Mouse (Mus musculus): ENCODE data around the gene Slc22a29.
"Not testable (repeated sequence)": the region's sequence is repeated elsewhere in the genome, so short reads cannot be mapped to it uniquely, and the experiment has no call there.

Slc22a29 gene

GRCm38 (mm10) chr19:8218800-8219199 lies at the start of gene Slc22a29:
Gene Slc22a29 (minus strand): TSS chr19:8218900.
- no peak for DNase-seq (ENCODE audit: low spot score in 2 of 2)

- no peak for DNase-seq (ENCODE audit: low spot score in 2 of 2)
Measured at GRCm38 (mm10) chr19:8265324-8265723, 46.6 kb upstream of the Slc22a29 start.

GRCm38 (mm10) chr19:8252705-8253037 lies 34.0 kb upstream of the Slc22a29 start:
- no peak for DNase-seq (ENCODE audit: low spot score in 2 of 2)

GRCm38 (mm10) chr19:8251896-8252704 lies 33.4 kb upstream of the Slc22a29 start:
- DNase-seq (ENCODE audit: low spot score in 2 of 2) = peak; percentile 3 to 12

GRCm38 (mm10) chr19:8228916-8229315 lies 10.2 kb upstream of the Slc22a29 start:
- no peak for DNase-seq (ENCODE audit: low spot score in 2 of 2)

GRCm38 (mm10) chr19:8148787-8149523 lies 69.7 kb downstream of the Slc22a29 start:
- DNase-seq (ENCODE audit: low spot score in 2 of 2) = no peak

GRCm38 (mm10) chr19:8142716-8143115 lies 76.0 kb downstream of the Slc22a29 start:
- not testable (repeated sequence) for DNase-seq (ENCODE audit: low spot score in 2 of 2)

- DNase-seq (ENCODE audit: low spot score in 2 of 2) = not testable (repeated sequence)
Measured at GRCm38 (mm10) chr19:8134127-8134841, 84.4 kb downstream of the Slc22a29 start.

GRCm38 (mm10) chr19:8131881-8132280 lies 86.8 kb downstream of the Slc22a29 start, which contains the start of gene Slc22a28:
Gene Slc22a28 (minus strand): TSS chr19:8131982.
- not testable (repeated sequence) for DNase-seq (ENCODE audit: low spot score in 2 of 2)

Measured in natural killer cell, adult 2 months (primary cell).